Mouse (Mus musculus): ENCODE data around the gene Sertad3. TPM values are rescaled to one million over a fixed set of nuclear protein-coding genes. Genes with fewer than 3 reads are reported as not detected.

Gene Sertad3
- 1 to 10 TPM; 3.7 to 4.4 TPM for total RNA-seq (2021)
- long read RNA-seq, experiment 1, partial matches to known transcripts = 0 of 1 reads
- long read RNA-seq, experiment 1, other reads (novel, unspliced or antisense) = 0 of 1 reads
- long read RNA-seq, experiment 2, partial matches to known transcripts = 1 of 5 reads
- long read RNA-seq, experiment 2, other reads (novel, unspliced or antisense) = 0 of 5 reads

GRCm38 (mm10) chr7:27473156-27473834 lies at the start of gene Sertad3:
Gene Sertad3 (plus strand): TSS chr7:27473768.
- DNase-seq (ENCODE audit: low spot score in 2 of 2) = peak; percentile 99

GRCm38 (mm10) chr7:27427387-27427786 lies 46.2 kb upstream of the Sertad3 start:
- DNase-seq (ENCODE audit: low spot score in 2 of 2) = no peak

- DNase-seq (ENCODE audit: low spot score in 2 of 2) = no peak
These were observed 45.6 kb upstream of the Sertad3 start for GRCm38 (mm10) chr7:27428002-27428401.

GRCm38 (mm10) chr7:27429135-27429534 lies 44.4 kb upstream of the Sertad3 start:
- no peak for DNase-seq (ENCODE audit: low spot score in 2 of 2)

- DNase-seq (ENCODE audit: low spot score in 2 of 2) = no peak
These were observed 40.2 kb upstream of the Sertad3 start for GRCm38 (mm10) chr7:27433349-27433748.

- DNase-seq (ENCODE audit: low spot score in 2 of 2) = no peak
These were observed 39.8 kb upstream of the Sertad3 start for GRCm38 (mm10) chr7:27433794-27434193.

- DNase-seq (ENCODE audit: low spot score in 2 of 2) = no peak
These were observed 36.0 kb upstream of the Sertad3 start for GRCm38 (mm10) chr7:27437544-27437943.

GRCm38 (mm10) chr7:27440014-27440413 lies 33.6 kb upstream of the Sertad3 start:
- DNase-seq (ENCODE audit: low spot score in 2 of 2) = no peak

GRCm38 (mm10) chr7:27446051-27446450 lies 27.5 kb upstream of the Sertad3 start:
- no peak for DNase-seq (ENCODE audit: low spot score in 2 of 2)

GRCm38 (mm10) chr7:27446521-27447418 lies 26.8 kb upstream of the Sertad3 start:
- DNase-seq (ENCODE audit: low spot score in 2 of 2) = peak; percentile 67 to 70

- peak; percentile 94 to 99 for DNase-seq (ENCODE audit: low spot score in 2 of 2)
These were observed 25.9 kb upstream of the Sertad3 start, which contains the start of the genes Sptbn4 and Blvrb for GRCm38 (mm10) chr7:27447419-27448286. Gene Sptbn4 (minus strand): TSS chr7:27447686. Gene Blvrb (plus strand): TSS chr7:27447978.

GRCm38 (mm10) chr7:27448421-27449206 lies 25.0 kb upstream of the Sertad3 start:
- peak in 1 of 2 experiments; percentile 12 for DNase-seq (ENCODE audit: low spot score in 2 of 2)

GRCm38 (mm10) chr7:27449256-27449862 lies 24.2 kb upstream of the Sertad3 start:
- DNase-seq (ENCODE audit: low spot score in 2 of 2) = peak; percentile 70 to 71

GRCm38 (mm10) chr7:27451359-27451758 lies 22.2 kb upstream of the Sertad3 start:
- no peak for DNase-seq (ENCODE audit: low spot score in 2 of 2)

GRCm38 (mm10) chr7:27452206-27452770 lies 21.3 kb upstream of the Sertad3 start:
- DNase-seq (ENCODE audit: low spot score in 2 of 2) = no peak

- DNase-seq (ENCODE audit: low spot score in 2 of 2) = no peak
These were observed 19.0 kb upstream of the Sertad3 start for GRCm38 (mm10) chr7:27454461-27455121.

GRCm38 (mm10) chr7:27455273-27455672 lies 18.3 kb upstream of the Sertad3 start:
- no peak for DNase-seq (ENCODE audit: low spot score in 2 of 2)

GRCm38 (mm10) chr7:27458614-27459013 lies 15.0 kb upstream of the Sertad3 start:
- DNase-seq (ENCODE audit: low spot score in 2 of 2) = no peak

- DNase-seq (ENCODE audit: low spot score in 2 of 2) = no peak
These were observed 13.9 kb upstream of the Sertad3 start for GRCm38 (mm10) chr7:27459640-27460039.
